Mouse (Mus musculus) midbrain, embryonic 11.5 days (tissue): ENCODE data around the gene Zfp948. TPM values are rescaled to one million over a fixed set of nuclear protein-coding genes. Genes with fewer than 3 reads are reported as not detected.

Experiments
- ATAC-seq: fragments of 200-750 bp; cut with Nextera tagmentation; 2 replicates; pipeline ENCODE4 v1.8.0; 2017; ENCODE audit warnings: moderate TSS enrichment, moderate library complexity; ENCODE audit not compliant: low FRiP score
- DNase-seq: peaks from one replicate; pipeline ENCODE4 v3.0.0; 2015; ENCODE audit warnings: low spot score; ENCODE audit errors: missing footprints
- H3K27ac ChIP-seq: fragments of 300-500 bp; sonication (generic); 2 replicates; pipeline ENCODE4 v1.5.1; 2014; ENCODE audit warnings: low read depth, low read length
- H3K27me3 ChIP-seq: fragments of 300-500 bp; sonication (generic); 2 replicates; pipeline ENCODE4 v1.6.1; 2014; ENCODE audit warnings: mild to moderate bottlenecking, low read length, moderate library complexity, mixed read lengths; ENCODE audit not compliant: control insufficient read depth, insufficient read depth
- H3K36me3 ChIP-seq: fragments of 300-500 bp; sonication (generic); 2 replicates; pipeline ENCODE4 v1.6.1; 2014; ENCODE audit warnings: mild to moderate bottlenecking, low read length, moderate library complexity, mixed read lengths; ENCODE audit not compliant: control insufficient read depth, insufficient read depth
- H3K4me1 ChIP-seq: fragments of 300-500 bp; sonication (generic); 2 replicates; pipeline ENCODE4 v1.6.1; 2014; ENCODE audit warnings: low read length; ENCODE audit not compliant: control insufficient read depth, insufficient read depth
- H3K4me2 ChIP-seq: fragments of 300-500 bp; sonication (generic); 2 replicates; pipeline ENCODE4 v1.6.1; 2014; ENCODE audit warnings: mild to moderate bottlenecking, moderate library complexity
- H3K4me3 ChIP-seq: fragments of 300-500 bp; sonication (generic); 2 replicates; pipeline ENCODE4 v1.5.1; 2014; ENCODE audit warnings: low read depth, low read length
- H3K9ac ChIP-seq: fragments of 300-500 bp; sonication (generic); 2 replicates; pipeline ENCODE4 v1.6.1; 2014; ENCODE audit warnings: low read length
- H3K9me3 ChIP-seq: fragments of 300-500 bp; sonication (generic); 2 replicates; pipeline ENCODE4 v1.6.1; 2016; ENCODE audit warnings: low read length; ENCODE audit not compliant: control insufficient read depth
- WGBS: fragments of 180-500 bp; shearing (Covaris S2); extraction: QIAGEN DNeasy Blood & Tissue Kit; methylation state at CpG from one replicate; pipeline ENCODE4 v1.1.7; 2014; 5-methylcytosine and 5-hydroxymethylcytosine counted together
- polyA plus RNA-seq: library from polyadenylated mRNA; unstranded; fragments of >200 nt; fragmentation: Nextera tagmentation; extraction: Ambion mirVana; gene quantifications from 2 replicates; pipeline ENCODE4 v1.2.1, GENCODE M21; 2014

The Zfp948 gene
- 19.5 and 21.3 TPM in 2 replicates for polyA plus RNA-seq

GRCm38 (mm10) chr17:21566728-21567349, at the start of gene Zfp948:
Zfp948 (plus strand) TSS chr17:21567008.
- H3K4me2 ChIP-seq = peak within 1 kb of the TSS; percentile 63
- no peaks in the 10 kb centered on the region for H3K9me3 ChIP-seq
- no peaks in the 10 kb centered on the region for H3K27me3 ChIP-seq
- H3K4me3 ChIP-seq = peak within 1 kb of the TSS; percentile 54
- no peaks in the 10 kb centered on the region for H3K36me3 ChIP-seq
- ATAC-seq (peak; percentile 94), DNase-seq (peak; percentile 98)
- H3K9ac ChIP-seq = peak within 1 kb of the TSS; percentile 72
- H3K27ac ChIP-seq = peak within 1 kb of the TSS; percentile 20; the same call in 1 of the 2 replicates
- 2% methylated on average over 29 of the region's 29 CpGs for WGBS
- peaks cover 3% of the 10 kb centered on the region; the same call in 1 of the 2 replicates for H3K4me1 ChIP-seq

DNA sequence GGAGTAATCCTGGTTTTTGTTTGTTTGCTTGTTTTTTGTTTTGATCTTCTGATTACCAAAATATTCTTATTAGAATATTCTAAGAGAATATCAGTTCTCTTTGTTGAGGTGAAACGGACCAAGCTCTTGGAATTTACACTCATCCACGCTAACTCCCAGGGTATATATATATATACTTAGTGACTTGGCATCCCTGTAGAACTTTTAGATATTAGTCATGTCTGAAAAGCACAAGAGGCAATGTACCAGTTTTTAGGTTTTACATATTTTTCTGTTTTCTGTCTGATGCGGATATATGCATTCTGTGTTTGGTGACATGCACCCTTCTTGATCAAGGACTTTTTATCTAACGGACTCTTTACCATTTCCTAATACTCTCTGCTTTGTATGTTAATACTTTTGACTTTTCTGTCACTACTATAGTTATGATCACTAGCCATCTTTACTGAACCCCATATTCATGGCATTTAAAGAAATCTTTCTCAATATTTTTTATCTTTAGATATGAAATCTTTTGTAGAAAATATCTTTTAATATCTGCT, 49.6 kb upstream of the Zfp948 start:
- Histone ChIP-seq H3K27ac (no peak overlapping the region), H3K9me3 (no peaks in the 10 kb centered on the region), H3K4me2 (peak overlapping the region; percentile 76), H3K27me3 (no peaks in the 10 kb centered on the region), H3K36me3 (no peaks in the 10 kb centered on the region), H3K9ac (peak overlapping the region; percentile 77), H3K4me1 (peaks cover 3% of the 10 kb centered on the region), H3K4me3 (peak overlapping the region; percentile 56)
- peak; percentile 39; the same call in 1 of the 2 replicates for ATAC-seq
- no peak for DNase-seq
- 43% methylated on average over 4 of the region's 4 CpGs for WGBS

- Histone ChIP-seq H3K9ac (no peak overlapping the region), H3K4me3 (no peak overlapping the region), H3K27ac (no peak overlapping the region), H3K4me1 (no peaks in the 10 kb centered on the region), H3K9me3 (no peaks in the 10 kb centered on the region), H3K4me2 (no peak overlapping the region), H3K36me3 (no peaks in the 10 kb centered on the region), H3K27me3 (no peaks in the 10 kb centered on the region)
- ATAC-seq = no peak
- DNase-seq = no peak
Measured at GRCm38 (mm10) chr17:21526270-21526669, 40.5 kb upstream of the Zfp948 start.

DNA sequence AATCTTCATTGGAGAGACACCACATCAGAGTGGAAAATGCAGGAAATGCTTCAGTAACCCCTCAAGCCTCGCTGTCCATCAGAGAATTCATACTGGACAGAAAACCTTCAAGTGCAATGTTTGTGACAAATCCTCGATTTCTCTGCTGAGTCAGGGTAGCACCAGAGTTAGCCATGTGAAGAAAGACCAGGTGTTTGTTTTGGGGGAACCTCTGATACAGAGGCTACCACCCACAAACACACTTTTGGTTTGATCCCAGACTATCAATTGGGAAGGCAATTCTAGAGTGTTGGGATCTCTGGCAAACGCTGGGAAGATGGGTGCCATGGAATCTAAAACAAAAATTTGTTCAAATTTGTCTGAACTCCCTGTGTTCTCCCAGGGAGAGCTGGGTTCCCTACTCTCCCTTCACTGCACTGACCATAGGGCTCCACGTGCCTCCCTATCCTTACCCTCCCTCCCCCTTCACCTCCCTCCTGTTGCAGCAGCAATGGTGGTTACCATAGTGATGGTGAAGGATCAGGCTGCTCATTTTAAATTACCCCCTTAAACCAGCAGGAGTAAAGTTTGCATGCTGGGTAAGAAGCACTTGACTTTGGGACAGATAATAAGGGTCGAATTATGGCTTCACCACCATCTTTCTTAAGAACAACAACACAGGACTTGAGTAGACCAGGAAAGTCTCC, 36.0 kb upstream of the Zfp948 start:
- DNase-seq (no peak), ATAC-seq (no peak)
- Histone ChIP-seq H3K4me3 (no peak overlapping the region), H3K36me3 (no peaks in the 10 kb centered on the region), H3K9me3 (no peaks in the 10 kb centered on the region), H3K27me3 (no peaks in the 10 kb centered on the region), H3K27ac (no peak overlapping the region), H3K4me2 (no peak overlapping the region), H3K9ac (no peak overlapping the region), H3K4me1 (peaks cover 5% of the 10 kb centered on the region; the same call in 1 of the 2 replicates)
- 63% methylated on average over 5 of the region's 5 CpGs for WGBS

- Histone ChIP-seq H3K36me3 (no peaks in the 10 kb centered on the region), H3K9me3 (no peaks in the 10 kb centered on the region), H3K4me3 (peak overlapping the region; percentile 58), H3K9ac (peak overlapping the region; percentile 95), H3K4me2 (peak overlapping the region; percentile 81), H3K4me1 (peaks cover 5% of the 10 kb centered on the region; the same call in 1 of the 2 replicates), H3K27me3 (no peaks in the 10 kb centered on the region), H3K27ac (no peak overlapping the region)
- DNase-seq (no peak), ATAC-seq (0 out of 2 replicates have a peak, but pooled peaks have one; percentile 0)
- 81% methylated on average over 5 of the region's 5 CpGs for WGBS
Measured at GRCm38 (mm10) chr17:21531621-21532020, 35.2 kb upstream of the Zfp948 start.

DNA sequence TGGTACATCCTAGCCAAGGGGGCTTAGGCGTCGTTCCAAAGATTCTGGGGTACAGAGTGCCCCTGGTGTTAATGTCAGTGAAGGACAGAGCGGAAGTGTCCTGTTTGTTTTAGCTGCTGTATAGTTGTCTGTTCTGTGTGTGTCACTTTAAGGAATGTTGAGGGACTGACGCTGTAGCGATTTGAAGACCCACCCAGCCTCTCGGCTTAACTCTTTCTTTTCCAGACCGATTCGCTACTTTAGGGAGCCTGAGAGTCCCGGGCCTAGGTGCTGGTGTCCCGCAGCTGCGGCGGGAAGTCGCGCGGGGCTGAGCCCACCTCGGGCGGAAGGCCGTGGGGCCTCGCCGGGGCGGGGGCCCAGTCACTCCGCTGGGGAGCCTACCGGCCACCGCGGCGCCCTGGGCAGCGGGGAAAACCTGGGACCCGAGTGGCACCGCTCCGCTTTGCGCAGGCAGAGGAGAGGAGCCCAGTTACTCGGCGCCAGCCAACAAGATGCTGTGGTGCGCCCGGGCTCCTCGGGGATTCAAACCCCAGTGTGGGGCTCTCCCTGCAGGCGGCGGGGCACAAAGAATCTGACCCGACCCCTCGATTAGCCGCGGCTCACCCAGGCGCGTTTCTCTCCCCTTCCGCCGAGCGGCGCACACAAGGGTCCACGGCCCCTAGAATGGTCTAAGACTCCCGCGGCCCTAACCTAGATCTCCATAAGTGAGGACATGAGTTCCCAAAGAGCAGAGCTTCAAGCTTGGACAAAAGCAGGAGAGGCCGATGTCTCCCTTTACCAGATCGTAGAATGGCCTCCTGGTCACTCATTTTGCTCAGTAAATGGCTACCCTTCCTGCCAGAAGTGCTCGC, 34.5 kb upstream of the Zfp948 start:
- Histone ChIP-seq H3K36me3 (no peaks in the 10 kb centered on the region), H3K9ac (peak overlapping the region; percentile 95), H3K4me1 (peaks cover 5% of the 10 kb centered on the region; the same call in 1 of the 2 replicates), H3K27ac (peak overlapping the region; percentile 66), H3K4me2 (peak overlapping the region; percentile 81), H3K4me3 (peak overlapping the region; percentile 58), H3K9me3 (no peaks in the 10 kb centered on the region), H3K27me3 (no peaks in the 10 kb centered on the region)
- ATAC-seq = peak; percentile 80
- peak; percentile 97 for DNase-seq
- 1% methylated on average over 54 of the region's 54 CpGs for WGBS

DNA sequence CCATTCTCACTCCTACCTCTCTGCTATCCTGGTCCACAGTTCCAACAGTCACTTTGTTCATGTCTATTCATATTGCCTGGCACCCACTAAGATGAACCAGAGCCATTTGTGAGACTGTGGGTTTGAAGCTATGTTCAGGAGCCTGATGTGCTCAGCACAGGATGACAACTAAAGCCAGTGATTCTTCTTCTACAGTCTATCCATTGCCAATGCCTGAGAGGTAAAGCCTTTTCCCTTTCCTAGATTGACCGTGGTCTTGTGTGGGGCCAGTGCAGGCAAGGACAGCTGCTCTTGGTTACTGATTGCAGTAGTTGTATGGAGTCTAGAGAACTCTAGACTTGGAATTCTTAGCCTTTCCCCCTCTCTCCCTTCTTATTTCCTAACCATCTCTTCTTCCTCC, 32.8 kb upstream of the Zfp948 start:
- ATAC-seq = no peak
- H3K9ac ChIP-seq = no peak overlapping the region
- WGBS = 91% methylated on average over 1 of the region's 1 CpGs

DNA sequence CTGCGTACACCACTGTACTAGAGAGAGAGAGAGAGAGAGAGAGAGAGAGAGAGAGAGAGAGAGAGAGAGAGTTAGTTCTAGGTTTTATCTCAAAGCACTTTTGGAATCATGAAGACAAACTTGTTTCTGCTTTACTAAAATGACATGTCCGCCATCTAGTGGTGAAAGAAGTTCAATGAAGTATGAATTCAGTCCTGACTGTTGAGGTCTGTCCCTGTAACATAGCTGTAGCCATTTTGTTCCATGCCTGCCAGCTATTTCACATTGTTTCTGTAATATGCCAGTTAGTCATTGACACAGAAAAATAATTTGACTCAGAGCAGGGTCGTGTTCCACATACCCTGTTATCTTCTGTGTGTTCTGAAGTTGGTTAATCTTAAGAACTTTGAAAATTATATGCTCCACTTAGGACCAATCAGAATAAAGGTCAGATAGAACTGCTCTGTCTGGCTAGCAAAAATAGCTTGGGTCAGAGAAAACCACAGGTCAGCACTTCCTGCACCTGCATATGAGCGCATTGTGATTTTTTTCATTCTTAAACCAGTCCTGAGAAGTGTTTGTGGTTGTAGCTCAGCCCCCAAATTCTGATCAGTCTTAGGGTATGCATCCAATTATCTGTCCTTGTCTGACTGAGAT, 32.2 kb upstream of the Zfp948 start:
- H3K4me2 ChIP-seq = no peak overlapping the region

More for the DNA sequence above, 32.8 kb upstream of the Zfp948 start:
- H3K4me2 ChIP-seq = no peak overlapping the region
- peaks cover 5% of the 10 kb centered on the region; the same call in 1 of the 2 replicates for H3K4me1 ChIP-seq
- no peak for DNase-seq
- H3K27me3 ChIP-seq = no peaks in the 10 kb centered on the region
- no peaks in the 10 kb centered on the region for H3K9me3 ChIP-seq
- H3K4me3 ChIP-seq = no peak overlapping the region
- H3K27ac ChIP-seq = no peak overlapping the region
- no peaks in the 10 kb centered on the region for H3K36me3 ChIP-seq

More for the DNA sequence above, 32.2 kb upstream of the Zfp948 start:
- no peak overlapping the region for H3K4me3 ChIP-seq
- DNase-seq (peak; percentile 89), ATAC-seq (peak; percentile 31)
- H3K36me3 ChIP-seq = no peaks in the 10 kb centered on the region
- no peaks in the 10 kb centered on the region for H3K27me3 ChIP-seq
- peaks cover 5% of the 10 kb centered on the region; the same call in 1 of the 2 replicates for H3K4me1 ChIP-seq
- no peak overlapping the region for H3K27ac ChIP-seq
- no peaks in the 10 kb centered on the region for H3K9me3 ChIP-seq
- no peak overlapping the region for H3K9ac ChIP-seq
- 27% methylated on average over 4 of the region's 4 CpGs for WGBS
